Mouse (Mus musculus): ENCODE results near the gene Atf7.
"Not testable (repeated sequence)": the region's sequence is repeated elsewhere in the genome, so short reads cannot be mapped to it uniquely, and the experiment has no call there.

Gene Atf7

GRCm38 (mm10) chr15:102624970-102625686 lies at the start of gene Atf7, which contains the start of gene Gm28047:
TSS of gene Atf7 (minus strand) at chr15:102625464.
TSS of gene Gm28047 (minus strand) at chr15:102625067.
- peak; percentile 98 for ATAC-seq (ENCODE audit: insufficient number of reproducible peaks, low FRiP score, low TSS enrichment)

- ATAC-seq (ENCODE audit: insufficient number of reproducible peaks, low FRiP score, low TSS enrichment): 0 out of 2 replicates have a peak, but pooled peaks have one; percentile 28
Observed at GRCm38 (mm10) chr15:102673548-102673947, 48.3 kb upstream of the Atf7 start.

GRCm38 (mm10) chr15:102672215-102673071 lies 47.2 kb upstream of the Atf7 start, which contains the start of gene Atp5g2:
TSS of gene Atp5g2 (minus strand) at chr15:102672352.
- ATAC-seq (ENCODE audit: insufficient number of reproducible peaks, low FRiP score, low TSS enrichment): no peak

- ATAC-seq (ENCODE audit: insufficient number of reproducible peaks, low FRiP score, low TSS enrichment): peak; percentile 28; the same call in 1 of the 2 replicates
Observed at GRCm38 (mm10) chr15:102671721-102672214, 46.5 kb upstream of the Atf7 start.

GRCm38 (mm10) chr15:102670767-102671575 lies 45.7 kb upstream of the Atf7 start:
- ATAC-seq (ENCODE audit: insufficient number of reproducible peaks, low FRiP score, low TSS enrichment): peak; percentile 86

- 0 out of 2 replicates have a peak, but pooled peaks have one; percentile 4 for ATAC-seq (ENCODE audit: insufficient number of reproducible peaks, low FRiP score, low TSS enrichment)
Observed at GRCm38 (mm10) chr15:102670281-102670680, 45.0 kb upstream of the Atf7 start.

- ATAC-seq (ENCODE audit: insufficient number of reproducible peaks, low FRiP score, low TSS enrichment): no peak
Observed at GRCm38 (mm10) chr15:102669571-102669970, 44.3 kb upstream of the Atf7 start.

- ATAC-seq (ENCODE audit: insufficient number of reproducible peaks, low FRiP score, low TSS enrichment): no peak
Observed at GRCm38 (mm10) chr15:102665494-102665893, 40.2 kb upstream of the Atf7 start.

- ATAC-seq (ENCODE audit: insufficient number of reproducible peaks, low FRiP score, low TSS enrichment): no peak
Observed at GRCm38 (mm10) chr15:102663825-102664224, 38.6 kb upstream of the Atf7 start.

- not testable (repeated sequence) for ATAC-seq (ENCODE audit: insufficient number of reproducible peaks, low FRiP score, low TSS enrichment)
Observed at GRCm38 (mm10) chr15:102662601-102663000, 37.3 kb upstream of the Atf7 start.

GRCm38 (mm10) chr15:102657926-102658381 lies 32.7 kb upstream of the Atf7 start:
- no peak for ATAC-seq (ENCODE audit: insufficient number of reproducible peaks, low FRiP score, low TSS enrichment)

- ATAC-seq (ENCODE audit: insufficient number of reproducible peaks, low FRiP score, low TSS enrichment): no peak
Observed at GRCm38 (mm10) chr15:102656658-102657057, 31.4 kb upstream of the Atf7 start.

- ATAC-seq (ENCODE audit: insufficient number of reproducible peaks, low FRiP score, low TSS enrichment): not testable (repeated sequence)
Observed at GRCm38 (mm10) chr15:102651928-102652660, 26.8 kb upstream of the Atf7 start.

- ATAC-seq (ENCODE audit: insufficient number of reproducible peaks, low FRiP score, low TSS enrichment): no peak
Observed at GRCm38 (mm10) chr15:102651107-102651506, 25.8 kb upstream of the Atf7 start.

- no peak for ATAC-seq (ENCODE audit: insufficient number of reproducible peaks, low FRiP score, low TSS enrichment)
Observed at GRCm38 (mm10) chr15:102635817-102636216, 10.6 kb upstream of the Atf7 start.

- ATAC-seq (ENCODE audit: insufficient number of reproducible peaks, low FRiP score, low TSS enrichment): no peak
Observed at GRCm38 (mm10) chr15:102634684-102635083, 9.4 kb upstream of the Atf7 start.

- ATAC-seq (ENCODE audit: insufficient number of reproducible peaks, low FRiP score, low TSS enrichment): peak; percentile 19
Observed at GRCm38 (mm10) chr15:102625687-102626055, 407 bp upstream of the Atf7 start.

GRCm38 (mm10) chr15:102624291-102624969 lies 834 bp downstream of the Atf7 start:
- ATAC-seq (ENCODE audit: insufficient number of reproducible peaks, low FRiP score, low TSS enrichment): no peak

- no peak for ATAC-seq (ENCODE audit: insufficient number of reproducible peaks, low FRiP score, low TSS enrichment)
Observed at GRCm38 (mm10) chr15:102623121-102623520, 2.1 kb downstream of the Atf7 start.

All from cerebellum, adult (tissue).